Mouse (Mus musculus) heart, postnatal 0 days (tissue): ENCODE data around the gene Kcnh2. TPM values are rescaled to one million over a fixed set of nuclear protein-coding genes. Genes with fewer than 3 reads are reported as not detected.

ENCODE experiments used
- ATAC-seq: fragments of 200-750 bp; cut with Nextera tagmentation; 2 replicates; pipeline ENCODE4 v1.8.0; 2017; ENCODE audit warnings: low read depth, moderate number of reproducible peaks, moderate library complexity; ENCODE audit not compliant: insufficient read depth
- DNase-seq: peaks from one replicate; pipeline ENCODE4 v3.0.0-alpha.2; 2016; ENCODE audit warnings: low spot score
- H3K27ac ChIP-seq: fragments of 300-500 bp; sonication (generic); 2 replicates; pipeline ENCODE4 v1.5.1; 2014; ENCODE audit warnings: low read depth, mild to moderate bottlenecking
- H3K27me3 ChIP-seq: fragments of 300-500 bp; sonication (generic); 2 replicates; pipeline ENCODE4 v1.6.1; 2014; ENCODE audit warnings: low read length, mixed read lengths; ENCODE audit not compliant: control insufficient read depth, insufficient read depth
- H3K36me3 ChIP-seq: fragments of 300-500 bp; sonication (generic); replicated peaks from 2 replicates; pipeline ENCODE4 v1.6.1; 2014; ENCODE audit warnings: low read length, mixed read lengths; ENCODE audit not compliant: control insufficient read depth, insufficient read depth
- H3K4me1 ChIP-seq: fragments of 300-500 bp; sonication (generic); 2 replicates; pipeline ENCODE4 v1.6.1; 2014; ENCODE audit warnings: antibody characterized with exemption; ENCODE audit not compliant: control insufficient read depth, insufficient read depth
- H3K4me2 ChIP-seq: fragments of 300-500 bp; sonication (generic); 2 replicates; pipeline ENCODE4 v1.6.1; 2014; ENCODE audit warnings: low read depth, mild to moderate bottlenecking, low read length, moderate library complexity
- H3K4me3 ChIP-seq: fragments of 300-500 bp; sonication (generic); 2 replicates; pipeline ENCODE4 v1.5.1; 2014; ENCODE audit warnings: low read depth, low read length
- H3K9ac ChIP-seq: fragments of 300-500 bp; sonication (generic); replicated peaks from 2 replicates; pipeline ENCODE4 v1.6.1; 2014; ENCODE audit warnings: low read depth, low read length, mixed read lengths
- H3K9me3 ChIP-seq: fragments of 300-500 bp; sonication (generic); replicated peaks from 2 replicates; pipeline ENCODE4 v1.6.1; 2016; ENCODE audit warnings: low read length; ENCODE audit not compliant: control insufficient read depth
- CTCF ChIP-seq: IDR thresholded peaks from 2 replicates; pipeline ENCODE4 v1.5.1; 2016; ENCODE audit warnings: antibody characterized with exemption, control low read depth, low read depth
- EP300 ChIP-seq: IDR thresholded peaks from 2 replicates; pipeline ENCODE4 v1.6.1; 2016; ENCODE audit warnings: antibody characterized with exemption, low read depth
- WGBS: fragments of 180-500 bp; shearing (Covaris S2); extraction: QIAGEN DNeasy Blood & Tissue Kit; methylation state at CpG from one replicate; pipeline ENCODE4 v1.1.7; 2014; 5-methylcytosine and 5-hydroxymethylcytosine counted together
- polyA plus RNA-seq: library from polyadenylated mRNA; unstranded; fragments of >200 nt; fragmentation: Nextera tagmentation; extraction: Ambion mirVana; gene quantifications from 2 replicates; pipeline ENCODE4 v1.2.1, GENCODE M21; 2015
- total RNA-seq: library from RNA; depleted of rRNA; stranded (reverse); fragments of >200 nt; gene quantifications from 2 replicates; pipeline ENCODE4 v1.2.3, GENCODE M21; 2014; ENCODE audit warnings: low replicate concordance

Gene Kcnh2
- total and polyA plus RNA-seq, 2 experiments from 2014 or later: 32.1 to 86.1 TPM

DNA sequence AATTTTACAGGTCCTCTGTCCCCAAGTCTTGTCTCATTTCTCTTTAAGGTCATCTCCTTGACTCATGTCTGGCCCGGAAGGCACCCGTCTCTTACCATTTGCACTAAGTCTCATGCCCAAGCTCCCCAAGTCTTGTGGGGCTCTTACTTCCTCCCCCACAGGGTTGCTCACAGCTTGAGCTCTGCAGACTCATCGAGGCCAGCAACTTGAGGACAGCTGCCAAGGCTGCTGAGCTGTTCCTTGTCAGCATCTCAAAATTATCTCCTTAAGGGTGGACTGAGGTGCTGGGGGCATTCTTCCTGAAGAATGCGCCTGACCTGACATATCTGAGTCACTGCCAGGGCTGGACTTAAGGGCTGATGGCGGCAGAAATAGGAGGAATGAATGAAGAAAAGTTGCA is 68.2 kb downstream of the Kcnh2 start:
- TF ChIP-seq EP300 (no peak), CTCF (no peak)
- WGBS: 69% methylated on average over 5 of the region's 5 CpGs
- no peaks in the 10 kb centered on the region for H3K27me3 ChIP-seq

DNA sequence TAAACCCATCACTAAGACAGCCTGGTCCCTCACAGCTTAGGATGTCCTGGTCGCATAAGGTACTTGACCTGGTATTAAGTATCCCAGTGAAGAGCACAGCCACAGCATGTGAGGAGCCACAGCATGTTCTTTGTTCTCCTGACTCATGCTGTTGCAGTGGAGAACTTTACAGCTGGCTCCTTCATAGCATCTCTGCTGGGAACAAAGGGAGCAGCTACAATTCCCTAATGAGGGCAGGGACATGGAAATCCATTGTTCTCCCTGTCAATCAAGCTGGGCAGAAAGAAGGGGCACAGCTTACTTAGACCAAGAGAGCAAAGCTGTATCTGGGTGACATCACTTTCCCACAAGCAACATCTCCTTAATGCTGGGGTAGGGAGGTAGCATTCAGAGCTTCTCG is 70.9 kb downstream of the Kcnh2 start:
- Histone ChIP-seq H3K4me3 (no peak overlapping the region), H3K4me2 (no peak overlapping the region), H3K27ac (no peak overlapping the region), H3K27me3 (no peaks in the 10 kb centered on the region), H3K9me3 (no peaks in the 10 kb centered on the region), H3K36me3 (no peaks in the 10 kb centered on the region), H3K9ac (no peak overlapping the region), H3K4me1 (no peaks in the 10 kb centered on the region)
- ATAC-seq (no peak), DNase-seq (no peak)
- WGBS: 80% methylated on average over 2 of the region's 2 CpGs
- TF ChIP-seq EP300 (no peak), CTCF (no peak)

More for the DNA sequence above, 68.2 kb downstream of the Kcnh2 start:
- Histone ChIP-seq H3K9me3 (no peaks in the 10 kb centered on the region), H3K4me3 (no peak overlapping the region), H3K4me2 (no peak overlapping the region), H3K36me3 (no peaks in the 10 kb centered on the region), H3K9ac (no peak overlapping the region), H3K27ac (no peak overlapping the region), H3K4me1 (peaks cover 10% of the 10 kb centered on the region; the same call in 1 of the 2 replicates)
- DNase-seq (no peak), ATAC-seq (no peak)

DNA sequence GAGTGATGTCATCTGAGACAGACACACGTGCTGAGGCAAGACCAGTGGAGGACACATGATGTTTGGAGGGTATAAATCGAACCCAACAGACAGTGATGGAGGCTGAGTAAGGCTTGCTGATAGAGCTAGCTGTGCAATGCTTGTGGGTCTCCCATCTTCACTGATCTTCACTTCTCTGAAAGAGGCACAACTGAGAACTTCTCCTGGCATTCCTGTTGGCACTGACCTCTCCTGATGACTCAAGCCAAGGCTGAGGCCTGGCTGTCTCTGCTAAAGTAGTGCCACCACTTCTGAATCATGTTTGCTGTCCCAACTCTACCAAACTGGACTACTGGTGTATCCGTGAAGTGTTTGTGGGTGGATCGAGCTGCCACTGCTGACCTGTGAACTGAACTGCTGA is 71.9 kb downstream of the Kcnh2 start:
- no peak overlapping the region for H3K9ac ChIP-seq
- DNase-seq (no peak), ATAC-seq (no peak)
- H3K4me1 ChIP-seq: no peaks in the 10 kb centered on the region
- no peak overlapping the region for H3K4me3 ChIP-seq
- no peak overlapping the region for H3K4me2 ChIP-seq
- H3K27ac ChIP-seq: no peak overlapping the region
- H3K9me3 ChIP-seq: no peaks in the 10 kb centered on the region
- no peaks in the 10 kb centered on the region for H3K36me3 ChIP-seq
- TF ChIP-seq CTCF (no peak), EP300 (no peak)
- 73% methylated on average over 4 of the region's 4 CpGs for WGBS
- H3K27me3 ChIP-seq: no peaks in the 10 kb centered on the region

DNA sequence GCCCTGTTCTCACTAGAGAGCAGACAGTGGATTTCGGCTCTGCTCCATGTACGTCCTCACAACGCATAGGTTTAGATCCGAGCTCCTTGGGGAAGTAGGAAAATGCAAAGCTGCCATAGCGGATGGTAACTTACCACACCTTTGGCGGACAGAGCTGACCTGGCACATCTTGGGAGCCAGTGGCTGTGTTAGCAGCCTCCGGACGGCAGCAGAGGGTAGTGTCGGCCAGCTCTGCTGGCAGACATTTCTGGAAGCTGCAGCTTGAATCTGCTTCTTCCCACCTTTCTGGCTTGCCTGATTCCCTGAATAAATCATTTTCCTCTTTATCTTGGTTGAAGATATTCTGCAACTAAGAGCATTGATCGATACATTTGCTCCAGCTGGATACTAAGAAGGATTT is 73.2 kb downstream of the Kcnh2 start:
- H3K27ac ChIP-seq: no peak overlapping the region
- DNase-seq (no peak), ATAC-seq (no peak)
- TF ChIP-seq EP300 (no peak), CTCF (peak; percentile 13)
- no peaks in the 10 kb centered on the region for H3K4me1 ChIP-seq
- H3K4me2 ChIP-seq: no peak overlapping the region
- no peak overlapping the region for H3K9ac ChIP-seq
- WGBS: 77% methylated on average over 10 of the region's 10 CpGs
- H3K9me3 ChIP-seq: no peaks in the 10 kb centered on the region
- no peaks in the 10 kb centered on the region for H3K36me3 ChIP-seq
- no peaks in the 10 kb centered on the region for H3K27me3 ChIP-seq
- no peak overlapping the region for H3K4me3 ChIP-seq

DNA sequence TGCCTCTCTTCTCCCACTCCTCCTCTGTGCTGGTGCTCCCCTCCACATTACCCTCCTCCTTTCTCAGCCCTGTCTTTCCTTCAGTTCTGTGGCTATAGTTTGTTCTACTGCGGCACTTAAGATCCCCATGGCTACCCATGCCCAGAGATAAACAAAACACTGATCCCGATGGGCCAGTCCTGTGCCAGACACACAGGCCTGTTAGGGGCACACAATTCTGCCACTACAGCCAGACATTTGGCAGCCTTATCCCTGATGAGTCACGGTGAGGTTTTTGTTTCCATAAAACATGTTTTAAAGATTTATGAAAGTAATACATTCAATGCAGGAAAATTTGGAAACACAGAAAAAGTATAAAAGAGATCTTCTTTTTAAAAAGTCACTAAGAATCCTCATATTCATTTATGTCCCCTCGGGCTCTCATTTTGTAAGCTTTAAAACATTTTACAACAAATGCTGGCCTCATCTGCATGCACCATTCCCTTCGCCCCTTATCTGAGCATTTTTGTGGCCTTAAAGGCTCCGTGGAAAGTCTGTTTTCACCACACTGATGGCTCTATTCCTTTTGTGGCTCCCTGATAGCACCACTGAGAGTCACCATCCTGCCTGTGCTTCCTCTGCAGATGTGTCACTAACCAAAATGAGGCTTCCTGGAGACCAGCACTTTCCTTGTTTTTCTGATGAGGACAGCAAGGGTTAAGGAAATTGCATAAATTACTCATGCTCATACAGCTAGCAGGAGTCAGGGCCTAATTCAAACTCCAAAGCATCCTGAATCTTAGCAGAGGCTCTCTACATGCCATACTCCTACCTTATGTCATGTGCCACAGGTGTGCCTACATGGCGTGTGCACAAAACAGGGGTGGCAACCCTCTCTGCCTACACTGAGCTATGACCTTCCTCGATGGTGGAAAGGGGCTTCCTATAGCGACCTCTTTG is 77.5 kb downstream of the Kcnh2 start:
- Histone ChIP-seq H3K27me3 (no peaks in the 10 kb centered on the region), H3K9me3 (no peaks in the 10 kb centered on the region), H3K36me3 (no peaks in the 10 kb centered on the region), H3K27ac (no peak overlapping the region), H3K4me1 (no peaks in the 10 kb centered on the region), H3K4me3 (no peak overlapping the region), H3K9ac (no peak overlapping the region), H3K4me2 (no peak overlapping the region)
- peak; percentile 71 for DNase-seq
- ATAC-seq: peak; percentile 92
- 48% methylated on average over 9 of the region's 9 CpGs for WGBS
- no peak for TF ChIP-seq EP300
- no peak for TF ChIP-seq CTCF
